Mouse (Mus musculus) lung, adult 2 months (tissue): Measurements from ENCODE around the gene Lix1.

Experiments used
- CTCF ChIP-seq: fragments of 200-500 bp; IDR thresholded peaks from 2 replicates; pipeline ENCODE4 v1.5.1; 2011; ENCODE audit warnings: mild to moderate bottlenecking, low read length, control low read depth; ENCODE audit not compliant: insufficient read depth
- POLR2A ChIP-seq: fragments of 200-500 bp; IDR thresholded peaks from 2 replicates; pipeline ENCODE4 v1.6.1; 2011; ENCODE audit warnings: low read depth, mild to moderate bottlenecking, control low read depth, low read length, borderline replicate concordance; ENCODE audit errors: extremely low read depth

DNA sequence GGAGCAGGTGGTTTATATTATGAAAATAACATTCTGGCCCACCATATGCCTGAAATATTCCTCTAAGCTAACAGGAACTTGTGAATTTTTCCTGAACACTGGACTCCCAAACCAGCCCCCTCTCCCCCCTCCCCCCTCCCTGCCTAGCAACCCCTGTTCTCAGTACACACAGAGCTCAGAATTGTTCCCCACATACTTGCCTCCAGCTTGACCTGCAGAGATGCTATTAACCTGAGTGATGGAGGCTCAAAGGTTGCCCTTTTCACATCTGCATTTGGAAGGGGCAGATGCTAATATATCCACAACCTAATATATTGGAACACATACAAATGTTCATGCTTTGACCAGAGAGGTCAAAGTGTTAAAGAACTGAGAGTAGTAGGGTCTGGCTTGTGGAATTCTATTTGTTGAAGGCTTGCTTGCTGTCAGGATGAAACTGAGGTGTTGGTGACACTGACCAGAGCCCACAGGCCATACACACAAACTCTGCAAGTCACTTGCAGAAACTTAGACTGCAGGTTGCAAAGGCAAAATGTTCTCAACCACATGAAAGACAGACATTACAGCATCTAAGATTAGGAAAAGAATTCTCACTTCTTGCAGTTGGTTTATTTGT lies 36.2 kb downstream of the Lix1 start:
- TF ChIP-seq CTCF = no peak
- TF ChIP-seq POLR2A = no peak
